Mouse (Mus musculus): ENCODE data around the gene Gm20905. TPM values are rescaled to one million over a fixed set of nuclear protein-coding genes. Genes with fewer than 3 reads are reported as not detected.
"Not testable (repeated sequence)": the region's sequence is repeated elsewhere in the genome, so short reads cannot be mapped to it uniquely, and the experiment has no call there.

Gene Gm20905
- total RNA-seq (2021), result not detected
- long read RNA-seq, result 0 reads

GRCm38 (mm10) chrY:37259503-37259902 is at the start of gene Gm20905:
Gene Gm20905, minus strand, starts transcription at chrY:37259603.
- not testable (repeated sequence) for DNase-seq (ENCODE audit: low spot score in 2 of 2)
